Mouse (Mus musculus): ENCODE data around the gene Esr2. TPM values are rescaled to one million over a fixed set of nuclear protein-coding genes. Genes with fewer than 3 reads are reported as not detected.
A peak's percentile ranks its signal among the peaks of the same experiment; 100 is the strongest.
"Not testable (repeated sequence)": the region's sequence is repeated elsewhere in the genome, so short reads cannot be mapped to it uniquely, and the experiment has no call there.

Gene Esr2
- polyA plus RNA-seq (2014; fragmentation: Nextera tagmentation; extraction: Ambion mirVana) = 0.26 and 0.34 TPM in 2 replicates

- 0 out of 2 replicates have a peak, but pooled peaks cover 3% of the 10 kb centered on the region for H3K4me1 ChIP-seq (ENCODE audit: control insufficient read depth, insufficient read depth, low read length)
- peak within 1 kb of the TSS; percentile 42 for H3K4me3 ChIP-seq (replicated peaks; ENCODE audit: low read depth, low read length)
- H3K9me3 ChIP-seq (ENCODE audit: control insufficient read depth, low read length) = no peaks in the 10 kb centered on the region
- H3K4me2 ChIP-seq (ENCODE audit: low read length) = peak within 1 kb of the TSS; percentile 98
- H3K36me3 ChIP-seq (ENCODE audit: control insufficient read depth, insufficient read depth, low read length) = no peaks in the 10 kb centered on the region
- H3K27me3 ChIP-seq (ENCODE audit: control insufficient read depth, insufficient read depth, low read length) = peaks cover 9% of the 10 kb centered on the region
- under 1% methylated on average over 39 of the region's 39 CpGs for WGBS
- no peak within 1 kb of the TSS for H3K27ac ChIP-seq (replicated peaks; ENCODE audit: low read depth, low read length)
- H3K9ac ChIP-seq (replicated peaks; ENCODE audit: low read length) = peak within 1 kb of the TSS; percentile 40; the same call in 1 of the 2 replicates
- ATAC-seq (ENCODE audit: low FRiP score, low TSS enrichment) = peak; percentile 43; the same call in 1 of the 2 replicates
- DNase-seq = peak; percentile 66
Observed at GRCm38 (mm10) chr12:76177000-76177863, at the start of gene Esr2. Gene Esr2 (minus strand): TSS chr12:76177259.

GRCm38 (mm10) chr12:76222104-76222503 is 45.0 kb upstream of the Esr2 start:
- whole genome bisulfite sequencing = 68% methylated on average over 4 of the region's 8 CpGs
- not testable (repeated sequence) for H3K27ac ChIP-seq (replicated peaks; ENCODE audit: low read depth, low read length); ATAC-seq (ENCODE audit: low FRiP score, low TSS enrichment); H3K9ac ChIP-seq (replicated peaks; ENCODE audit: low read length); H3K36me3 ChIP-seq (ENCODE audit: control insufficient read depth, insufficient read depth, low read length); H3K27me3 ChIP-seq (ENCODE audit: control insufficient read depth, insufficient read depth, low read length); DNase-seq; H3K4me1 ChIP-seq (ENCODE audit: control insufficient read depth, insufficient read depth, low read length); H3K9me3 ChIP-seq (ENCODE audit: control insufficient read depth, low read length); H3K4me2 ChIP-seq (ENCODE audit: low read length); H3K4me3 ChIP-seq (replicated peaks; ENCODE audit: low read depth, low read length)

GRCm38 (mm10) chr12:76216716-76217115 is 39.7 kb upstream of the Esr2 start:
- no peaks in the 10 kb centered on the region for H3K27me3 ChIP-seq (ENCODE audit: control insufficient read depth, insufficient read depth, low read length)
- DNase-seq (no peak), ATAC-seq (ENCODE audit: low FRiP score, low TSS enrichment) (no peak)
- H3K4me3 ChIP-seq (replicated peaks; ENCODE audit: low read depth, low read length) = no peak overlapping the region
- no peak overlapping the region for H3K4me2 ChIP-seq (ENCODE audit: low read length)
- no peaks in the 10 kb centered on the region for H3K9me3 ChIP-seq (ENCODE audit: control insufficient read depth, low read length)
- H3K36me3 ChIP-seq (ENCODE audit: control insufficient read depth, insufficient read depth, low read length) = no peaks in the 10 kb centered on the region
- no peak overlapping the region for H3K27ac ChIP-seq (replicated peaks; ENCODE audit: low read depth, low read length)
- no peaks in the 10 kb centered on the region for H3K4me1 ChIP-seq (ENCODE audit: control insufficient read depth, insufficient read depth, low read length)
- WGBS = 79% methylated on average over 11 of the region's 11 CpGs
- H3K9ac ChIP-seq (replicated peaks; ENCODE audit: low read length) = no peak overlapping the region

- no peaks in the 10 kb centered on the region for H3K9me3 ChIP-seq (ENCODE audit: control insufficient read depth, low read length)
- H3K4me2 ChIP-seq (ENCODE audit: low read length) = no peak overlapping the region
- 18% methylated on average over 5 of the region's 5 CpGs for WGBS
- H3K27me3 ChIP-seq (ENCODE audit: control insufficient read depth, insufficient read depth, low read length) = no peaks in the 10 kb centered on the region
- no peaks in the 10 kb centered on the region for H3K4me1 ChIP-seq (ENCODE audit: control insufficient read depth, insufficient read depth, low read length)
- H3K27ac ChIP-seq (replicated peaks; ENCODE audit: low read depth, low read length) = no peak overlapping the region
- no peak overlapping the region for H3K9ac ChIP-seq (replicated peaks; ENCODE audit: low read length)
- no peaks in the 10 kb centered on the region for H3K36me3 ChIP-seq (ENCODE audit: control insufficient read depth, insufficient read depth, low read length)
- no peak for DNase-seq
- H3K4me3 ChIP-seq (replicated peaks; ENCODE audit: low read depth, low read length) = no peak overlapping the region
- no peak for ATAC-seq (ENCODE audit: low FRiP score, low TSS enrichment)
Observed at GRCm38 (mm10) chr12:76215121-76215520, 38.1 kb upstream of the Esr2 start.

DNA sequence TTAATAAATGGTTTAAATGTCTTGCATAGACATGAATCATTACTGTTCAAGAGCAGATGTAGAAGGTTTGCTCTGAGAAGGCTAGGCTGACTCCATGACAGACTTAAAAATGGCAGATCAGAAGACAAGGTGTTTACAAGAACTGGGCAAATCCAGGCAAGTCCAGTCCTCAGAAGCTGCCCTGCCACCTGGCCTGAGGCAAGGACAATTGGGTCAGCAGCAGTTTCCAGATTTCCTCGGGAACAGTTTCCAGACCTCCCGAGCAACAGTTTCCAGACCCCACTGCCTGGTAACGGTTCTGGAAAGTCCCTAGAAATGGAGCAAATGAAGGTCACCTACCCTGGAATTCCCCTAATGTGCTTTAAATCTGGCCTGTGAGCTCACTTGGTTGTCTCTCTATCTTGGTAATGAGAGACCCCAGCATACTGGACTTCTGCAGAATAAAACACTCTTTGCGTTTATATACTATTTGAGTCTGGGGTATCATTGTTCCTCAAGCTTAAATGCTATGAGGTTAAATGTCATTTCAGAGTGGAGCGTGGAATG is 32.4 kb upstream of the Esr2 start:
- ATAC-seq (ENCODE audit: low FRiP score, low TSS enrichment) (no peak), DNase-seq (no peak)
- H3K9ac ChIP-seq (replicated peaks; ENCODE audit: low read length) = no peak overlapping the region
- WGBS = 87% methylated on average over 5 of the region's 5 CpGs
- H3K36me3 ChIP-seq (ENCODE audit: control insufficient read depth, insufficient read depth, low read length) = no peaks in the 10 kb centered on the region
- no peaks in the 10 kb centered on the region for H3K27me3 ChIP-seq (ENCODE audit: control insufficient read depth, insufficient read depth, low read length)
- no peaks in the 10 kb centered on the region for H3K4me1 ChIP-seq (ENCODE audit: control insufficient read depth, insufficient read depth, low read length)
- H3K4me2 ChIP-seq (ENCODE audit: low read length) = no peak overlapping the region
- H3K27ac ChIP-seq (replicated peaks; ENCODE audit: low read depth, low read length) = no peak overlapping the region
- no peaks in the 10 kb centered on the region for H3K9me3 ChIP-seq (ENCODE audit: control insufficient read depth, low read length)
- H3K4me3 ChIP-seq (replicated peaks; ENCODE audit: low read depth, low read length) = no peak overlapping the region

GRCm38 (mm10) chr12:76200326-76200725 is 23.3 kb upstream of the Esr2 start:
- DNase-seq (no peak), ATAC-seq (ENCODE audit: low FRiP score, low TSS enrichment) (no peak)
- Histone ChIP-seq H3K4me1 (ENCODE audit: control insufficient read depth, insufficient read depth, low read length) (0 out of 2 replicates have a peak, but pooled peaks cover 5% of the 10 kb centered on the region), H3K4me3 (replicated peaks; ENCODE audit: low read depth, low read length) (no peak overlapping the region), H3K9me3 (ENCODE audit: control insufficient read depth, low read length) (no peaks in the 10 kb centered on the region), H3K36me3 (ENCODE audit: control insufficient read depth, insufficient read depth, low read length) (no peaks in the 10 kb centered on the region), H3K4me2 (ENCODE audit: low read length) (no peak overlapping the region), H3K9ac (replicated peaks; ENCODE audit: low read length) (no peak overlapping the region), H3K27me3 (ENCODE audit: control insufficient read depth, insufficient read depth, low read length) (no peaks in the 10 kb centered on the region), H3K27ac (replicated peaks; ENCODE audit: low read depth, low read length) (no peak overlapping the region)
- 72% methylated on average over 4 of the region's 4 CpGs for WGBS

GRCm38 (mm10) chr12:76197071-76197470 is 20.0 kb upstream of the Esr2 start:
- peak overlapping the region; percentile 88 for H3K4me2 ChIP-seq (ENCODE audit: low read length)
- no peaks in the 10 kb centered on the region for H3K9me3 ChIP-seq (ENCODE audit: control insufficient read depth, low read length)
- ATAC-seq (ENCODE audit: low FRiP score, low TSS enrichment) (peak; percentile 37; the same call in 1 of the 2 replicates), DNase-seq (no peak)
- 37% methylated on average over 8 of the region's 8 CpGs for WGBS
- no peak overlapping the region for H3K27ac ChIP-seq (replicated peaks; ENCODE audit: low read depth, low read length)
- no peaks in the 10 kb centered on the region for H3K27me3 ChIP-seq (ENCODE audit: control insufficient read depth, insufficient read depth, low read length)
- H3K36me3 ChIP-seq (ENCODE audit: control insufficient read depth, insufficient read depth, low read length) = no peaks in the 10 kb centered on the region
- H3K4me1 ChIP-seq (ENCODE audit: control insufficient read depth, insufficient read depth, low read length) = 0 out of 2 replicates have a peak, but pooled peaks cover 5% of the 10 kb centered on the region
- H3K4me3 ChIP-seq (replicated peaks; ENCODE audit: low read depth, low read length) = no peak overlapping the region
- no peak overlapping the region; the same call in 1 of the 2 replicates for H3K9ac ChIP-seq (replicated peaks; ENCODE audit: low read length)

- Histone ChIP-seq H3K4me2 (ENCODE audit: low read length) (peak overlapping the region; percentile 88), H3K27me3 (ENCODE audit: control insufficient read depth, insufficient read depth, low read length) (no peaks in the 10 kb centered on the region), H3K36me3 (ENCODE audit: control insufficient read depth, insufficient read depth, low read length) (no peaks in the 10 kb centered on the region), H3K9ac (replicated peaks; ENCODE audit: low read length) (no peak overlapping the region; the same call in 1 of the 2 replicates), H3K4me1 (ENCODE audit: control insufficient read depth, insufficient read depth, low read length) (0 out of 2 replicates have a peak, but pooled peaks cover 5% of the 10 kb centered on the region), H3K4me3 (replicated peaks; ENCODE audit: low read depth, low read length) (peak overlapping the region; percentile 32), H3K27ac (replicated peaks; ENCODE audit: low read depth, low read length) (no peak overlapping the region), H3K9me3 (ENCODE audit: control insufficient read depth, low read length) (no peaks in the 10 kb centered on the region)
- 9% methylated on average over 6 of the region's 6 CpGs for WGBS
- DNase-seq (peak; percentile 91), ATAC-seq (ENCODE audit: low FRiP score, low TSS enrichment) (peak; percentile 75; the same call in 1 of the 2 replicates)
Observed at GRCm38 (mm10) chr12:76196709-76197054, 19.6 kb upstream of the Esr2 start.

All from midbrain, embryonic 14.5 days (tissue).